Comparison of ENCODE assay signal across 19 mouse cellular contexts in the genomic region with DNA sequence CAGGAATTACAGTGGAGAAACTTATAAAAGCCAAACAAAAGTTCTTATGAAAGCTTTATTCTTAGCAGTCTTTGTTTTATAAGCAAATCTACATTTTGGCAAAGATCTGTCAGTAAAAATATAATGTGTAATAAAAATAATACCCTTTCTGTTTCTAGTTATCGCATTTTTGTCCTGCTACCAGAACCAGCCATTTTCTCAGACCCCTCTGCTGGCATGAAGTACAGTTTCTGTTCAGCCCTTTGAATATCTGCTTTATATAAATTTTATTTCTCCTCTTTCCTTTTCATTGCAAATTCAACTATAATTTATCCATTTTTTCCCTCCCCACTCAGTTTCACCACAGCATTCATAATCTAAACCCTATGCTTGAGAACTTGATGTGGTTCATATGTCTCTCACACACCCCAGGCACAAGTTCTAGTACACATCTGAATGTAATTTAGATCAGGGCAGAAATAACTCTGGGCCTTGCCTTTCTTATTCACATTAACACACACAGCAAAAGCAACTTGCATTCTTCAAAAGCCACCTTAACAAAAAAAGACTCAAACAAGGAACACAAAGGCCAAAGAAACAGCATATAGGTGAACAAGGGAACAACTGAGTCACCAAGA.
"Had no signal": no experiment of that assay in that cellular context is flagged by ENCODE, and none has a peak within 500 bp of the region (broad histone marks: within the 10 kb centered on the region; RNA-seq: fewer than 3 reads in every experiment).

No protein-coding gene starts in this region.

- H3K27ac ChIP-seq: layer of hippocampus, adult 2 months; liver, embryonic 13.5 days; macrophage; midbrain, embryonic 12.5 days; midbrain, embryonic 15.5 days; neural tube, embryonic 13.5 days; stomach, embryonic 15.5 days had no signal

- DNase-seq: kidney, adult 18-20 months; kidney, adult 9 months; kidney, postnatal 25 days; layer of hippocampus, postnatal 36 days; left cerebral cortex, postnatal 4 days; liver, embryonic 13.5 days; lung, embryonic 14.5 days; retina, postnatal 1 day; right cerebral cortex, postnatal 25 days; spleen, adult 18-20 months; thymus, postnatal 25 days had no signal

- H3K27me3 ChIP-seq: liver, embryonic 13.5 days; midbrain, embryonic 12.5 days; midbrain, embryonic 15.5 days; neural tube, embryonic 13.5 days; stomach, embryonic 15.5 days had no signal

- H3K4me2 ChIP-seq: liver, embryonic 13.5 days; lung, embryonic 14.5 days; midbrain, embryonic 12.5 days; midbrain, embryonic 15.5 days; neural tube, embryonic 13.5 days; stomach, embryonic 15.5 days had no signal

- ATAC-seq: intestine, embryonic 16.5 days; lung, postnatal 0 days; midbrain, embryonic 15.5 days had no signal

- H3K9ac ChIP-seq: liver, embryonic 13.5 days; lung, embryonic 14.5 days; midbrain, embryonic 12.5 days; midbrain, embryonic 15.5 days; neural tube, embryonic 13.5 days; stomach, embryonic 15.5 days had no signal

- H3K36me3 ChIP-seq: liver, embryonic 13.5 days; midbrain, embryonic 12.5 days; midbrain, embryonic 15.5 days; neural tube, embryonic 13.5 days; stomach, embryonic 15.5 days had no signal

- H3K4me3 ChIP-seq: layer of hippocampus, adult 2 months; liver, embryonic 13.5 days; midbrain, embryonic 12.5 days; midbrain, embryonic 15.5 days; neural tube, embryonic 13.5 days; stomach, embryonic 15.5 days had no signal

- H3K4me1 ChIP-seq: liver, embryonic 13.5 days; midbrain, embryonic 12.5 days; midbrain, embryonic 15.5 days; neural tube, embryonic 13.5 days; stomach, embryonic 15.5 days had no signal

- H3K9me3 ChIP-seq: liver, embryonic 13.5 days; midbrain, embryonic 12.5 days; midbrain, embryonic 15.5 days; neural tube, embryonic 13.5 days; stomach, embryonic 15.5 days had no signal
